Mouse (Mus musculus) naive thymus-derived CD4-positive, alpha-beta T cell, adult 2 months (primary cell): Measurements from ENCODE around the gene Rtn4.
"Not testable (repeated sequence)": the region's sequence is repeated elsewhere in the genome, so short reads cannot be mapped to it uniquely, and the experiment has no call there.

Experiments used
- DNase-seq: peaks from one replicate; pipeline ENCODE4 v3.0.0-alpha.2; 2011; ENCODE audit warnings: low read depth

The Rtn4 gene

DNA sequence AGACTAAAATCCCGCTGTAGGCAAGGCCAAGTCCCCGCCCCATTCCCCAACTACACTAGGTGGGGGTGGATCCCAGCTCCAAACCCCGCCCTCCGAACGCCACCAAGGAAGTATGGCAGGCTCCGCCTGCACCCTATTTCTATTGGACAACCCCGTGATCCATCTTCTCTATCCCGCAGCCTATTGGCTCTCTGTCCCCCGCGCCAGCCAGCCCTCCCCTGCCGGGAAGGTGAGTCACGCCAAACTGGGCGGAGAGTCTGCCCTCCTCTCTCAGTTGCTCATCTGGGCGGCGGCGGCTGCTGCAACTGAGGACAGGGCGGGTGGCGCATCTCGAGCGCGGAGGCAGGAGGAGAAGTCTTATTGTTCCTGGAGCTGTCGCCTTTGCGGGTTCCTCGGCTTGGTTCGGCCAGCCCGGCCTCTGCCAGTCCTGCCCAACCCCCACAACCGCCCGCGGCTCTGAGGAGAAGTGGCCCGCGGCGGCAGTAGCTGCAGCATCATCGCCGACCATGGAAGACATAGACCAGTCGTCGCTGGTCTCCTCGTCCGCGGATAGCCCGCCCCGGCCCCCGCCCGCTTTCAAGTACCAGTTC lies at the start of gene Rtn4:
Gene Rtn4, plus strand, starts transcription at position 265 of the 590 bp plus-strand sequence.
- peak; percentile 97 for DNase-seq

GRCm38 (mm10) chr11:29644421-29644820 lies 48.3 kb upstream of the Rtn4 start:
- DNase-seq, result no peak

- DNase-seq, result no peak
These were observed 47.2 kb upstream of the Rtn4 start for GRCm38 (mm10) chr11:29645411-29646066.

DNA sequence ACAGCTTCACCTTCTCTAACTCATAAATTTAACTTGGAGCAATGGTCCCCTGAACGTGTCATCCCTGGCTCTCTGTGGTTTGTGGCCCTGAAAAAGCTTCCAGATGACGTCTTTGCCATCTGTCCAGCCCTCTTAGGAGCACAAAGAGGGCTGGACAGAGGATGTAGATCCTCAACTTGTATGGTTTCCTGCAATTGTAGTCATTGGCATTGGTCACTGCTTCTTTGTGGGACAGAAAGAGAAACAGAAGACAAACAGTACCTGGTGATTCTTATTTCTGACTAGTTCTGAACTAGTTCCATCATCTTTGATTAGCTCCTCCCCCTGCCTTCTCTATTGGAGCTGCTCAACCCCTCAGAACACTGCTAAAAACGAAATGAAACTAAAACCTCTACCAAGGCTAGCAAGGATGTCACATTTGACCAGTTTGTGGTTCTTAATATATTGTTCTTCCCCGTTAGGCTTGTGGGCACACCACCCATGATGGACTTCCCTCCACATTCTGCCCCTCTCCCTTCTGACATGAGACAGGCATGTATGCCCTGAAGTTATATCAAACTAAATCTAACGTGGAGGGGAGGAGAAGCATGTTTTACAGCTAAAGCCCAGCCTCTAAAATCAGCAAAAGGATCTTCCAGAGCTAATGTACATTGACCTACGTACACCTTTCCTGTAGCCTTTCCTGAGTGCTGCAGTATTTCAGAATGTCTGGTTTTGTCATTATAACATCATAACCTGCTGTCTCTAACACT lies 45.0 kb upstream of the Rtn4 start:
- DNase-seq, result peak; percentile 13

DNA sequence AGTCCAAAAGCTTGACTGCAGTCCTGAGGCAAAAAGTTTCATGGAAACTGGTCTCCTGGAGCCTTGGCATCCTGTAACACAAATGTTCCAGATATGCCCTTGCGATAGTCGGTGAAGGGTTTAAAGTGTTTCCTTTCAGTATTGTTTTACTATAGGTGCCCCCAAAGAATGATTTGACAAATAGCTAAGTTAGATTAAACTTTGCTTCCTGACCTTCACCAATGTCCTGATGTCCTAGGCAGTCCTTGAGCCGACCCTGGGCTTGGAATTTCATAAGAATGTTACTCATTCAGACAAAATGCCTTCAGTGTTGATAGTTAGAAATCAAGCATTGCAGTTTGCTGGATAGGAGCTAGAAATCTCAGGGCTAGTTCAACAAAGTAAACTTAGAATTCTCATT lies 37.4 kb upstream of the Rtn4 start:
- not testable (repeated sequence) for DNase-seq

DNA sequence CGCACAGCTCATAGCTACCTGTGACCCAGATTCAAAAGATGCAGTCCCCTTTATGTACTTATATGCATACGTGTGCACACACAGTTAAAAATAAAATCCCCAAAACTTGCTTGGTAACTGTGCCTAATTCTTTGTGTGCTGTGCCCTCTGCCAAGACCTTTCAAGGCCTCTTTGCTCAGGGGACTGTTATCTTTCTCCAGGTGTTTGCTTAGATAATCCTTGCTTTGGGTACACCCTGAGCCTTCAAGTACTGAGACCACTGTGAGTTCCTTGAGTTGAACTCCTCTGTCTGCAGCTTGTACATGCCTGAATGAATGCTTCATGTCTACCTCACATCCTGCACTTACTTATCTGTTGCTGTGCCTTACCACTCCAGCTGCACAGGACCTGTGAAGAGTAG lies 32.0 kb upstream of the Rtn4 start:
- DNase-seq, result no peak

- no peak for DNase-seq
These were observed 25.1 kb upstream of the Rtn4 start for GRCm38 (mm10) chr11:29667634-29668033.

GRCm38 (mm10) chr11:29669706-29670105 lies 23.0 kb upstream of the Rtn4 start:
- DNase-seq, result no peak

GRCm38 (mm10) chr11:29673359-29673758 lies 19.4 kb upstream of the Rtn4 start:
- DNase-seq, result no peak

DNA sequence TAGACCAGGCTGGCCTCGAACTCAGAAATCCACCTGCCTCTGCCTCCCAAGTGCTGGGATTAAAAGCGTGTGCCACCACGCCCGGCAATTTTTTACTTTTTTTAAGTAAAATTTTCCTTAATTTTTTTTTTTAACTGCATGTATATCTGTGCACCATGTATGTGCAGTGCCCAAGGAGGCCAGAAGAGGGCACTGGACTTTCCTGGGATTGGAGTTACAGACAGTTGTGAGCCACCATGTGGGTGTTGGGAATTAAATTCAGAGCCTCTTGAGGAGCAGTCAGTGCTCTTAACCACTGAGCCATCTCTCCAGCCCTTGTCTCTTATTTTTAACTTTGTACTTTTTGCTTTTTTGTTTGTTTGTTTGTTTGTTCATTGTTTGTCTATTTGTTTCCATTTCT lies 16.0 kb upstream of the Rtn4 start:
- DNase-seq, result peak; percentile 20

DNA sequence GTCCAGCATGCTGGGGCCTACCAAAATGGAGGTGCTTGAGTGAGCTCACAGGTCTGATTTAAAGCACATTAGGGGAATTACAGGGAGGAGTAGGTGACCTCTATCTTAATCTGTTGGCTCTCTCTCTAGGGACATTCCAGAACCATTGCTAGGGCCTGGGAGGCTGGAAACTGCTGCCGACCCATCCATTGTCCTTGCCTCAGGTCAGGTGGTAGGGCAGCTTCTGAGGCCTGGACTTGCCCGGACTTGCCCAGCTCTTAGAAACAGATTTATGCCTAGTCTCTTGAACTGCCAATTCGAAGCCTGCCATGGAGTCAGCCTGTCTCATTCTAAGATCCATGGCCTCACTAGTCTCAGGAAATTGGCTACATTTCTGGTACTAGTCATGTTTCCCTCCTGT lies 12.8 kb upstream of the Rtn4 start:
- DNase-seq, result no peak

- DNase-seq, result no peak
These were observed 12.0 kb upstream of the Rtn4 start for GRCm38 (mm10) chr11:29680771-29681170.

DNA sequence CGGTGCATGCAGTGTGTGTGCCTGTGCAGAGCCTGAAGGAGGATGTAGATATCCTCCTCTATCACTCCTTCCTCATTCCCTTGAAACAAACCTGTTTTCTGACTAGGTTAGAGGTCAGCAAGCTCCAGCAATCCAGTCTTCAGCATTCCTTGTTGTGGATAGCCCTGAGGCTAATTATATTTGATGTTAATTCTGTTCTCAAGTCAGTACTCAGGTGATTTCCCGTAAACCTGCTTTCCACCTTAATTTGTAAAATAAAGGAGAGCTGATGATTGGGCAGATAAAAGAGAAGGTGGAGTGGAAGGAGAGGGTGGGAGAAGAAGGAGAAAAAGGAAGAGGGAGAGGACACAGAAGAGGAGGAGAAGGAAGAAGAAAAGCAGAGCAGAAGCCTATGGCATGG lies 8.5 kb upstream of the Rtn4 start:
- DNase-seq, result no peak

DNA sequence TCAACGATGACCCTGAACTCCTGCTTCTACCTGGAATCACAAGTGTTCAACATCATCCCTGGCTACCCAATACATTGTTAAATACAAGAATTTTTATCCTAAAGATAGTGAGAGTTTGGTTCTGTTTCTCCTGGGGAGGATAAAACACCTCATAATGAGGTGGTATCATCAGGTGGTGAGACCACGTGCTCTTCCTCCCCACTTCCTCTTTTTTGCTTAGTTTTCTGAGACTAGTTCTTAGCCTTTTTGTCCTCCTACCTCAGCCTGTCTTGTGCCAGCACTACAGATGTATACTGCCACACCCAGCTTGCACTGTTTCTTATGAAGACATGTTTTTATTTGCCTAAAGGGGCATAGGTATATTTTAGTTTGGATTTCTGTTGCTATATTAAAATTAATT lies 6.6 kb upstream of the Rtn4 start:
- no peak for DNase-seq

DNA sequence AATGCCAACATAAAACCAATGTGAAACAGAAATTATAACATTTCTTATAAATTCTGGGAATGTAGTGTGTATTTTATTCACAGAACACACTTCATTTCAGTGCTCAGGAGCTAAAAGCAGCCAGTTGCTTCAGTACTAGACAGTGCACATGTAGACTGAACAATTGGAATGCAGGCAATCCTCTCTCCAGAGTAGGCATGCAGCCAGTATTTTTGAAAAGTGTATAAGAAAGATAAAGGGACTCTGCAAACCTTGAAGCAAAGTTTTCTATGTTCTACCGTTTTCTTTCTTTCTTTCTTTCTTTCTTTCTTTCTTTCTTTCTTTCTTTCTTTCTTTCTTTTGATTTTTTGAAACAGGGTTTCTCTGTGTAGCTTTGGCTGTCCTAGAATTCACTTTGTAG lies 1.2 kb upstream of the Rtn4 start:
- DNase-seq, result no peak

DNA sequence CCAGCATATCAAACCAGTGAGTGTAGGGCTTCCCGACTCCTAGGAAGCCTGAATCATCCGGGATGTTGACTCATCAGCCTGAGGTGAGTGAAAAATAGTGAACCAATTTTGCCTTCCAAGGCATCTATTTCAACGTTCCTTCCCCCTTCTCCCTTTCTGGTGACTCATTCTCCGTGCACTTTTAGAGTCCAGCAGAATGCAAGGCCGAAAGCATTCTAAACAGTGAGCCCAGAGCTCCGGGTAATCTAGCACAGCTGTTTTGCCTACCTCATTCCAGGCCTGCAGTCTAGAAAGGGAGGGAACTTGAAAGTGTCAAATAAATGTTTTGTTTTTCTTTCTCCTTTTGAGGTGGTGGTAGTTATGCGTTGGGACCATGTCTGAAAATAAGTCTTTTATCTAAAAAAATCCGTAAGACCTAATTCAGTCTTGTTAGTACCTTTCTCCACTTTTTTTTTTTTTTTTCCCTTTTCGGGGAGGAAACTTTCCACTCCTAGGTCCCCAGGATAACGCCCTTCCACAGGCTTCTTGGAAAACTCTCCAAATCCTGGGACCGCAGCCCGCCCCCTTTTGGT lies 550 bp upstream of the Rtn4 start:
- no peak for DNase-seq

GRCm38 (mm10) chr11:29693576-29694410 lies 1.0 kb downstream of the Rtn4 start:
- peak; percentile 92 for DNase-seq

DNA sequence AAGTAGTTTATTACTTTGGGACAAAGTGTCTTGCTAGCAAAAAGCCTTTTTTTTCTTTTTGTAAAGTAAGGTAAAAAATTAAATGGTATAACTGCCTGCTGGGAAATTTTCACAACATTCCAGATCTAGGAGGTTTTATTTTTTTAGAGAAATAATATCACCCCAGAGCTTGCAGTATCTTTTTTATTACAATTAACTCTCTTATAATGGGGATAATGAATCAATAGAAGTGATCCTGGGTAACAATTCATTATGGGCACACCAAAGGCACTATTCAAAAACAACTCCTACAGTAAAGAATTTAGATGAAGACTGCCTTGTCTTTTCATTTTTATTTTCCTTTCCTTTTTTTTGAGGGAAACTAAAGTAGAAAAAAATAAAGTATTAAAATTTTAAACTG lies 2.0 kb downstream of the Rtn4 start:
- DNase-seq, result no peak

DNA sequence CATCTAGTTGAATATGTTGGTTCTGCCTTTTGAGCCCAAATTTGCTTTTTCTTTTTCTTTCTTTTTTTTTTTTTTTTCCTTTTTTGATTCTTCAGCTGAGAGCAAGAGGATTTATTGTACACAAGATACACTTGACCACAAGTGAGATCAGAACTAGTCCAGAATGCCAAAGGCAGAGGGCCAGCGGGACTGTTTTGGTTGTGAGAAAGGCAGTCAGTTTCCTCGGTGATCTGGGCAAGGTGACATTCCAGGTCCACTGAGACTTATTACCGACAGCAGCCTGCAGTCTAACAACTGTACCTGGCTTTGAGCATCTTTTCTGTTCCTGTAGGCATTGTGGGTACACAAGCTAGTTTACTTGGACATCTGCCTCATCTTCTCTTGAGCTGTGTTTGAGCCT lies 10.0 kb downstream of the Rtn4 start:
- no peak for DNase-seq

- DNase-seq, result no peak
These were observed 12.5 kb downstream of the Rtn4 start for GRCm38 (mm10) chr11:29705263-29705662.

DNA sequence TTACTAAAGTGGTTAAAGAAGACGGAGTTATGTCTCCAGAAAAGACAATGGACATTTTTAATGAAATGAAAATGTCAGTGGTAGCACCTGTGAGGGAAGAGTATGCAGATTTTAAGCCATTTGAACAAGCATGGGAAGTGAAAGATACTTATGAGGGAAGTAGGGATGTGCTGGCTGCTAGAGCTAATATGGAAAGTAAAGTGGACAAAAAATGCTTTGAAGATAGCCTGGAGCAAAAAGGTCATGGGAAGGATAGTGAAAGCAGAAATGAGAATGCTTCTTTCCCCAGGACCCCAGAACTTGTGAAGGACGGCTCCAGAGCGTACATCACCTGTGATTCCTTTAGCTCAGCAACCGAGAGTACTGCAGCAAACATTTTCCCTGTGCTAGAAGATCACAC lies 14.1 kb downstream of the Rtn4 start:
- no peak for DNase-seq

- no peak for DNase-seq
These were observed 16.8 kb downstream of the Rtn4 start for GRCm38 (mm10) chr11:29709512-29709911.
